Mouse (Mus musculus): ENCODE measurements at regions not wholly inside any gene's neighbourhood (a gene's known extent, or its start where the extent isn't known, plus 50 kb on each side); places are given as distances from the start of the nearest gene placed in this dataset.

DNA sequence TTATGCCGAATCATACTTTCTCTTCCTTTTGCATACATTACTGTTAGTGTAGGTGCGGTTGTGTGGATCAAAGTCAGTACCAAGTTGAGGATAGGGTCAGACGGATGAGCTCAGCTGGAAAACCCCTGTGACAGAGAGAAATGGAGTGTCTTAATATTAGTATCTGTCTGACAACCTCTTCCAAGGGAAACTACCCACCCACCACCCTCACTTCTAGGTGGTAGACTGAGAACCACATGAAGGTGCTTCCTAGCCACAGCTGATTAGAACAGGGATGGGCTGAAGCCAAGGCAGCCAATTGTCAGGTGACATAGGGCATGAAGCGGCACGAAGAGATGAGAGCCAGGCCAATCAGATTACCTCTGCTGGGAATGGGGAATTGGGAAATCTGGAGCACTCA is 95.7 kb downstream of the Rassf10 start:
- TF ChIP-seq CTCF (IDR thresholded peaks at IDR 0.05; ENCODE audit: low read depth), result no peak
- no peak for TF ChIP-seq EP300 (IDR thresholded peaks at IDR 0.05; ENCODE audit: low read depth)
